Mouse (Mus musculus): Measurements from ENCODE around the gene Ttll9. TPM values are rescaled to one million over a fixed set of nuclear protein-coding genes. Genes with fewer than 3 reads are reported as not detected.
A peak's percentile ranks its signal among the peaks of the same experiment; 100 is the strongest.

The Ttll9 gene
- polyA plus RNA-seq, 1 experiment from 2014 or later = 0.27 TPM

- H3K9me3 ChIP-seq (replicated peaks; ENCODE audit: control insufficient read depth, low read length) = no peaks in the 10 kb centered on the region
- no peak overlapping the region for H3K27ac ChIP-seq (ENCODE audit: low read length)
- H3K36me3 ChIP-seq (ENCODE audit: control insufficient read depth, insufficient read depth, low read length) = no peaks in the 10 kb centered on the region
- no peak overlapping the region for H3K9ac ChIP-seq (ENCODE audit: low read length)
- peak; percentile 80 for ATAC-seq (ENCODE audit: insufficient read depth, low FRiP score)
- WGBS = 2% methylated on average over 49 of the region's 58 CpGs
- H3K4me2 ChIP-seq (ENCODE audit: low read depth, low read length) = peak overlapping the region; percentile 77
- peaks cover 26% of the 10 kb centered on the region for H3K27me3 ChIP-seq (ENCODE audit: control insufficient read depth, insufficient read depth, low read length)
- H3K4me1 ChIP-seq (ENCODE audit: control insufficient read depth, insufficient read depth, low read length) = peaks cover 5% of the 10 kb centered on the region
- H3K4me3 ChIP-seq (replicated peaks; ENCODE audit: low read length) = peak overlapping the region; percentile 43
Measured at GRCm38 (mm10) chr2:153032083-153032842, 70.0 kb downstream of the Ttll9 start.

- Histone ChIP-seq H3K9ac (ENCODE audit: low read length) (no peak overlapping the region), H3K36me3 (ENCODE audit: control insufficient read depth, insufficient read depth, low read length) (no peaks in the 10 kb centered on the region), H3K27me3 (ENCODE audit: control insufficient read depth, insufficient read depth, low read length) (peaks cover 26% of the 10 kb centered on the region), H3K4me2 (ENCODE audit: low read depth, low read length) (no peak overlapping the region), H3K9me3 (replicated peaks; ENCODE audit: control insufficient read depth, low read length) (no peaks in the 10 kb centered on the region), H3K4me3 (replicated peaks; ENCODE audit: low read length) (no peak overlapping the region), H3K27ac (ENCODE audit: low read length) (no peak overlapping the region), H3K4me1 (ENCODE audit: control insufficient read depth, insufficient read depth, low read length) (peaks cover 5% of the 10 kb centered on the region)
- ATAC-seq (ENCODE audit: insufficient read depth, low FRiP score) = no peak
- 18% methylated on average over 4 of the region's 4 CpGs for WGBS
Measured at GRCm38 (mm10) chr2:153032973-153033372, 70.7 kb downstream of the Ttll9 start.

DNA sequence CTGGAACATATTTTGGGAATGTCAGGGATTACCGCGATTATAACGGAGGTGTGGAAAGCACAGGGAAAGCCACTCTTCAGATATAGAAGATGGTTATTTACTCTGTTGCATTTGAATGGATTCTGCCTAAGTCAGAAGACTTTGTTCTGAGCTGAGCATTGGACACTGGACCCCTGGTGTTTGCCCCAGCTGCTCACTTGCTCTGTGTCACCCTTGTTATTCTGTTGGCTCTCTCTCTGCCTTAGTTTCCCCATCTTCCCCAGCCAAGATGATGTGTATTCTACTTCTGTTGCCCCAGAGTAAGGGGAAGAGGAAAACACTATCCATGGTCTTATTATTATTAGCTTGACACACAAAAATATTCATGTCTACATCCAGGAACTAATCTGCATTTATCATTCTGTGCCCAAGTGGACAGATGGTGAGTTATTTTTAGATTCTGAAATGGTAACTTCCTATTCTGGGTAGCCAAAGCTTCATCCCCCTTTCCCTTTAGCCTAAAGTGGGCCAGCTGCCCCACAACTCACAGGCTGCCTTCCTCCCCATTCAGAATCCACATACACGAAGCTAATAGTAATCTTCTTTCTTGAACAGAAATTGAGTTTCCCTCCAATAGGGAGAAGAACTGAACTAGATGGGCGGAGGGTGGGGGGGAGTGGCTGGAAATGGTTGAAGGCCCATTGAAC is 71.4 kb downstream of the Ttll9 start:
- Histone ChIP-seq H3K27ac (ENCODE audit: low read length) (no peak overlapping the region), H3K4me1 (ENCODE audit: control insufficient read depth, insufficient read depth, low read length) (peaks cover 5% of the 10 kb centered on the region), H3K4me3 (replicated peaks; ENCODE audit: low read length) (no peak overlapping the region), H3K36me3 (ENCODE audit: control insufficient read depth, insufficient read depth, low read length) (no peaks in the 10 kb centered on the region), H3K9me3 (replicated peaks; ENCODE audit: control insufficient read depth, low read length) (no peaks in the 10 kb centered on the region), H3K9ac (ENCODE audit: low read length) (no peak overlapping the region), H3K27me3 (ENCODE audit: control insufficient read depth, insufficient read depth, low read length) (peaks cover 26% of the 10 kb centered on the region), H3K4me2 (ENCODE audit: low read depth, low read length) (no peak overlapping the region)
- ATAC-seq (ENCODE audit: insufficient read depth, low FRiP score) = no peak
- WGBS = 65% methylated on average over 5 of the region's 5 CpGs

GRCm38 (mm10) chr2:153036690-153037089 is 74.4 kb downstream of the Ttll9 start:
- H3K27ac ChIP-seq (ENCODE audit: low read length) = no peak overlapping the region
- H3K4me1 ChIP-seq (ENCODE audit: control insufficient read depth, insufficient read depth, low read length) = peaks cover 4% of the 10 kb centered on the region
- H3K9me3 ChIP-seq (replicated peaks; ENCODE audit: control insufficient read depth, low read length) = no peaks in the 10 kb centered on the region
- H3K4me2 ChIP-seq (ENCODE audit: low read depth, low read length) = no peak overlapping the region
- H3K9ac ChIP-seq (ENCODE audit: low read length) = no peak overlapping the region
- ATAC-seq (ENCODE audit: insufficient read depth, low FRiP score) = no peak
- H3K4me3 ChIP-seq (replicated peaks; ENCODE audit: low read length) = no peak overlapping the region
- 14% methylated on average over 2 of the region's 2 CpGs for WGBS
- H3K27me3 ChIP-seq (ENCODE audit: control insufficient read depth, insufficient read depth, low read length) = peaks cover 17% of the 10 kb centered on the region
- H3K36me3 ChIP-seq (ENCODE audit: control insufficient read depth, insufficient read depth, low read length) = no peaks in the 10 kb centered on the region

GRCm38 (mm10) chr2:153043886-153044285 is 81.6 kb downstream of the Ttll9 start:
- Histone ChIP-seq H3K36me3 (ENCODE audit: control insufficient read depth, insufficient read depth, low read length) (no peaks in the 10 kb centered on the region), H3K9ac (ENCODE audit: low read length) (no peak overlapping the region), H3K4me2 (ENCODE audit: low read depth, low read length) (no peak overlapping the region), H3K4me1 (ENCODE audit: control insufficient read depth, insufficient read depth, low read length) (no peaks in the 10 kb centered on the region), H3K27me3 (ENCODE audit: control insufficient read depth, insufficient read depth, low read length) (no peaks in the 10 kb centered on the region), H3K9me3 (replicated peaks; ENCODE audit: control insufficient read depth, low read length) (no peaks in the 10 kb centered on the region), H3K27ac (ENCODE audit: low read length) (no peak overlapping the region), H3K4me3 (replicated peaks; ENCODE audit: low read length) (no peak overlapping the region)
- ATAC-seq (ENCODE audit: insufficient read depth, low FRiP score) = no peak
- WGBS = 38% methylated on average over 3 of the region's 3 CpGs

DNA sequence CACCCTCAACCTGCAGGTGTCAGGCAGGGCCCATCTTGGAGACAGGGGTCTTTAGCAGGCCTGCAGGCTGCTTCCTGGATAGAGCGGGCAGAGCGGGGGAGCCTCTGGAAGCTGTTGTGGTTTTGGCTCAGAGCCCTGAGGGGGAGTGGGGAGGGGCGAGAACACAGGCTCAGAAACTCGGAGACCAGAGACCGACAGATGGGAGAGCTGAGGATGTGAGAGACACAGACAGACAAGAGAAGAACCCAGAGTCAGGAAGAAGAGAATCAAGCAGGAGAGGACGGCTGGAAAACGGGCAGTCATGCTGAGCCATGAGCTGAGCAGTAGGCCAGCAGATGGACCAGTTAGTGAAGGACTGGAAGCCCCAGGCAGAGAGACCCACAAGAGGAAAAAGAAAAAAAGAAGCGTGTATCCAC is 83.6 kb downstream of the Ttll9 start:
- Histone ChIP-seq H3K9me3 (replicated peaks; ENCODE audit: control insufficient read depth, low read length) (no peaks in the 10 kb centered on the region), H3K4me1 (ENCODE audit: control insufficient read depth, insufficient read depth, low read length) (no peaks in the 10 kb centered on the region), H3K4me2 (ENCODE audit: low read depth, low read length) (no peak overlapping the region), H3K36me3 (ENCODE audit: control insufficient read depth, insufficient read depth, low read length) (no peaks in the 10 kb centered on the region), H3K27me3 (ENCODE audit: control insufficient read depth, insufficient read depth, low read length) (no peaks in the 10 kb centered on the region; the same call in 1 of the 2 replicates), H3K4me3 (replicated peaks; ENCODE audit: low read length) (no peak overlapping the region), H3K9ac (ENCODE audit: low read length) (no peak overlapping the region), H3K27ac (ENCODE audit: low read length) (no peak overlapping the region)
- 26% methylated on average over 8 of the region's 8 CpGs for WGBS
- ATAC-seq (ENCODE audit: insufficient read depth, low FRiP score) = no peak

- H3K4me2 ChIP-seq (ENCODE audit: low read depth, low read length) = no peak overlapping the region
- no peaks in the 10 kb centered on the region for H3K4me1 ChIP-seq (ENCODE audit: control insufficient read depth, insufficient read depth, low read length)
- peaks cover 18% of the 10 kb centered on the region for H3K27me3 ChIP-seq (ENCODE audit: control insufficient read depth, insufficient read depth, low read length)
- H3K9ac ChIP-seq (ENCODE audit: low read length) = no peak overlapping the region
- no peaks in the 10 kb centered on the region for H3K36me3 ChIP-seq (ENCODE audit: control insufficient read depth, insufficient read depth, low read length)
- ATAC-seq (ENCODE audit: insufficient read depth, low FRiP score) = no peak
- WGBS = 37% methylated on average over 17 of the region's 17 CpGs
- no peaks in the 10 kb centered on the region for H3K9me3 ChIP-seq (replicated peaks; ENCODE audit: control insufficient read depth, low read length)
- H3K4me3 ChIP-seq (replicated peaks; ENCODE audit: low read length) = no peak overlapping the region
- no peak overlapping the region for H3K27ac ChIP-seq (ENCODE audit: low read length)
Measured at GRCm38 (mm10) chr2:153047828-153048465, 85.7 kb downstream of the Ttll9 start.

GRCm38 (mm10) chr2:153049288-153049996 is 87.2 kb downstream of the Ttll9 start:
- 36% methylated on average over 9 of the region's 9 CpGs for WGBS
- Histone ChIP-seq H3K36me3 (ENCODE audit: control insufficient read depth, insufficient read depth, low read length) (no peaks in the 10 kb centered on the region), H3K27ac (ENCODE audit: low read length) (no peak overlapping the region), H3K4me3 (replicated peaks; ENCODE audit: low read length) (no peak overlapping the region), H3K9ac (ENCODE audit: low read length) (no peak overlapping the region), H3K9me3 (replicated peaks; ENCODE audit: control insufficient read depth, low read length) (no peaks in the 10 kb centered on the region), H3K4me2 (ENCODE audit: low read depth, low read length) (no peak overlapping the region), H3K27me3 (ENCODE audit: control insufficient read depth, insufficient read depth, low read length) (peaks cover 29% of the 10 kb centered on the region), H3K4me1 (ENCODE audit: control insufficient read depth, insufficient read depth, low read length) (no peaks in the 10 kb centered on the region)
- no peak for ATAC-seq (ENCODE audit: insufficient read depth, low FRiP score)

DNA sequence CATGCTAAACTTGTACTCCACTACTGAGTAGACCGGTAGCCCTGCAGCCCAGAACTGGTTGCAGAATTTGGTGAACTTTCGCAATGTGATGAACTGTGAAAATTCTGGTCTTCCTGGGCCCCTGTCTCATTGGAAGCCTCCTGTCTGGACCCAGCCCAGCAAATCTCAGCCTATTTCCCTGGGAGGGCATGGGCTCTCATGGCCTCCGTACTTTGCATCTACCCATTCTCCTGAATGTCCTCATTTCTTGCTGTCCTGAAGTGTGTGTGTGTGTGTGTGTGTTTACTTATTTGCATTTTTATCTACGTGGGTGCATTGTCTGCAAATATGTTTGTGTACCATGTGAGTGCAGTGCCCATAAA is 87.7 kb downstream of the Ttll9 start:
- no peak overlapping the region for H3K4me2 ChIP-seq (ENCODE audit: low read depth, low read length)
- 82% methylated on average over 4 of the region's 4 CpGs for whole genome bisulfite sequencing
- no peak overlapping the region for H3K4me3 ChIP-seq (replicated peaks; ENCODE audit: low read length)
- no peak overlapping the region for H3K27ac ChIP-seq (ENCODE audit: low read length)
- peaks cover 29% of the 10 kb centered on the region for H3K27me3 ChIP-seq (ENCODE audit: control insufficient read depth, insufficient read depth, low read length)
- no peaks in the 10 kb centered on the region for H3K9me3 ChIP-seq (replicated peaks; ENCODE audit: control insufficient read depth, low read length)
- H3K36me3 ChIP-seq (ENCODE audit: control insufficient read depth, insufficient read depth, low read length) = no peaks in the 10 kb centered on the region
- no peak overlapping the region for H3K9ac ChIP-seq (ENCODE audit: low read length)
- no peak for ATAC-seq (ENCODE audit: insufficient read depth, low FRiP score)
- no peaks in the 10 kb centered on the region for H3K4me1 ChIP-seq (ENCODE audit: control insufficient read depth, insufficient read depth, low read length)
